Mouse (Mus musculus) limb, embryonic 11.5 days (tissue): ENCODE measurements at regions not wholly inside any gene's neighbourhood (a gene's known extent, or its start where the extent isn't known, plus 50 kb on each side); places are given as distances from the start of the nearest gene placed in this dataset.

Experiments
- ATAC-seq: fragments of 200-750 bp; cut with Nextera tagmentation; 2 replicates; pipeline ENCODE4 v1.8.0; 2017; ENCODE audit warnings: low read depth; ENCODE audit not compliant: insufficient number of reproducible peaks, low FRiP score, low TSS enrichment
- DNase-seq: peaks from one replicate; pipeline ENCODE4 v3.0.0-alpha.2; 2015; ENCODE audit warnings: low spot score
- H3K27ac ChIP-seq: fragments of 300-500 bp; sonication (generic); replicated peaks from 2 replicates; pipeline ENCODE4 v1.5.1; 2014; ENCODE audit warnings: low read depth, mild to moderate bottlenecking, low read length
- H3K27me3 ChIP-seq: fragments of 300-500 bp; sonication (generic); 2 replicates; pipeline ENCODE4 v1.6.1; 2014; ENCODE audit warnings: mild to moderate bottlenecking, low read length, mixed read lengths; ENCODE audit not compliant: control insufficient read depth, insufficient read depth
- H3K36me3 ChIP-seq: fragments of 300-500 bp; sonication (generic); 2 replicates; pipeline ENCODE4 v1.6.1; 2014; ENCODE audit warnings: mild to moderate bottlenecking, low read length, moderate library complexity, mixed read lengths; ENCODE audit not compliant: control insufficient read depth, insufficient read depth
- H3K4me1 ChIP-seq: fragments of 300-500 bp; sonication (generic); 2 replicates; pipeline ENCODE4 v1.6.1; 2014; ENCODE audit warnings: low read length, mixed read lengths; ENCODE audit not compliant: control insufficient read depth, insufficient read depth
- H3K4me2 ChIP-seq: fragments of 300-500 bp; sonication (generic); 2 replicates; pipeline ENCODE4 v1.6.1; 2014; ENCODE audit warnings: low read depth, mild to moderate bottlenecking, moderate library complexity; ENCODE audit not compliant: severe bottlenecking
- H3K4me3 ChIP-seq: fragments of 300-500 bp; sonication (generic); 2 replicates; pipeline ENCODE4 v1.5.1; 2014; ENCODE audit warnings: low read depth, low read length
- H3K9ac ChIP-seq: fragments of 300-500 bp; sonication (generic); 2 replicates; pipeline ENCODE4 v1.6.1; 2014; ENCODE audit warnings: mild to moderate bottlenecking, low read length
- H3K9me3 ChIP-seq: fragments of 300-500 bp; sonication (generic); 2 replicates; pipeline ENCODE4 v1.6.1; 2016; ENCODE audit warnings: low read length; ENCODE audit not compliant: control insufficient read depth
- WGBS: fragments of 180-500 bp; shearing (Covaris S2); extraction: QIAGEN DNeasy Blood & Tissue Kit; methylation state at CpG from one replicate; pipeline ENCODE4 v1.1.7; 2014; 5-methylcytosine and 5-hydroxymethylcytosine counted together

GRCm38 (mm10) chr9:32882819-32883587, 247.0 kb downstream of the Ets1 start:
- Histone ChIP-seq H3K4me2 (no peak overlapping the region), H3K27me3 (no peaks in the 10 kb centered on the region), H3K9ac (no peak overlapping the region), H3K27ac (no peak overlapping the region), H3K36me3 (no peaks in the 10 kb centered on the region), H3K4me1 (peaks cover 4% of the 10 kb centered on the region; the same call in 1 of the 2 replicates), H3K4me3 (no peak overlapping the region), H3K9me3 (no peaks in the 10 kb centered on the region)
- ATAC-seq (no peak), DNase-seq (no peak)
- WGBS, result 85% methylated on average over 7 of the region's 7 CpGs

GRCm38 (mm10) chr9:32886008-32886650, 250.1 kb downstream of the Ets1 start:
- no peak overlapping the region for H3K9ac ChIP-seq
- no peaks in the 10 kb centered on the region for H3K36me3 ChIP-seq
- H3K4me1 ChIP-seq, result peaks cover 4% of the 10 kb centered on the region; the same call in 1 of the 2 replicates
- H3K9me3 ChIP-seq, result no peaks in the 10 kb centered on the region
- 72% methylated on average over 6 of the region's 6 CpGs for WGBS
- DNase-seq (no peak), ATAC-seq (no peak)
- no peaks in the 10 kb centered on the region for H3K27me3 ChIP-seq
- H3K4me3 ChIP-seq, result no peak overlapping the region
- no peak overlapping the region for H3K4me2 ChIP-seq
- 0 out of 2 replicates have a peak overlapping the region, but pooled peaks have one; percentile 18 for H3K27ac ChIP-seq

- 15% methylated on average over 4 of the region's 4 CpGs for WGBS
- Histone ChIP-seq H3K4me1 (no peaks in the 10 kb centered on the region), H3K27ac (no peak overlapping the region), H3K27me3 (no peaks in the 10 kb centered on the region), H3K9me3 (no peaks in the 10 kb centered on the region), H3K9ac (no peak overlapping the region), H3K36me3 (no peaks in the 10 kb centered on the region), H3K4me3 (no peak overlapping the region), H3K4me2 (no peak overlapping the region)
- no peak for DNase-seq
- ATAC-seq, result no peak
Observed at GRCm38 (mm10) chr9:32899801-32900200, 263.8 kb downstream of the Ets1 start.

- WGBS, result 69% methylated on average over 4 of the region's 4 CpGs
- Histone ChIP-seq H3K27ac (no peak overlapping the region), H3K4me1 (no peaks in the 10 kb centered on the region), H3K4me2 (no peak overlapping the region), H3K9ac (no peak overlapping the region), H3K9me3 (no peaks in the 10 kb centered on the region), H3K4me3 (no peak overlapping the region), H3K27me3 (no peaks in the 10 kb centered on the region), H3K36me3 (no peaks in the 10 kb centered on the region)
- DNase-seq (no peak), ATAC-seq (no peak)
Observed at GRCm38 (mm10) chr9:32901287-32901686, 265.3 kb downstream of the Ets1 start.

GRCm38 (mm10) chr9:32906233-32906872, 270.3 kb downstream of the Ets1 start:
- Histone ChIP-seq H3K4me2 (no peak overlapping the region), H3K4me1 (no peaks in the 10 kb centered on the region), H3K9me3 (no peaks in the 10 kb centered on the region), H3K4me3 (no peak overlapping the region), H3K36me3 (no peaks in the 10 kb centered on the region), H3K9ac (no peak overlapping the region), H3K27me3 (no peaks in the 10 kb centered on the region), H3K27ac (no peak overlapping the region)
- no peak for ATAC-seq
- 83% methylated on average over 8 of the region's 8 CpGs for WGBS
- no peak for DNase-seq

- Histone ChIP-seq H3K9me3 (no peaks in the 10 kb centered on the region), H3K4me3 (no peak overlapping the region), H3K27me3 (no peaks in the 10 kb centered on the region), H3K9ac (no peak overlapping the region), H3K4me2 (no peak overlapping the region), H3K4me1 (no peaks in the 10 kb centered on the region), H3K36me3 (no peaks in the 10 kb centered on the region), H3K27ac (no peak overlapping the region)
- ATAC-seq, result no peak
- WGBS, result 72% methylated on average over 7 of the region's 7 CpGs
- no peak for DNase-seq
Observed at GRCm38 (mm10) chr9:32910641-32911040, 274.6 kb downstream of the Ets1 start.

GRCm38 (mm10) chr9:32915633-32916032, 279.6 kb downstream of the Ets1 start:
- Histone ChIP-seq H3K27ac (no peak overlapping the region), H3K9ac (no peak overlapping the region), H3K36me3 (no peaks in the 10 kb centered on the region), H3K4me2 (no peak overlapping the region), H3K9me3 (no peaks in the 10 kb centered on the region), H3K4me3 (no peak overlapping the region), H3K4me1 (no peaks in the 10 kb centered on the region), H3K27me3 (no peaks in the 10 kb centered on the region)
- ATAC-seq, result no peak
- DNase-seq, result no peak
- WGBS, result 84% methylated on average over 3 of the region's 3 CpGs

GRCm38 (mm10) chr9:32916731-32917130, 280.7 kb downstream of the Ets1 start:
- no peak overlapping the region for H3K27ac ChIP-seq
- H3K9me3 ChIP-seq, result no peaks in the 10 kb centered on the region
- no peaks in the 10 kb centered on the region for H3K36me3 ChIP-seq
- DNase-seq (no peak), ATAC-seq (no peak)
- H3K4me2 ChIP-seq, result no peak overlapping the region
- H3K4me1 ChIP-seq, result no peaks in the 10 kb centered on the region
- H3K9ac ChIP-seq, result no peak overlapping the region
- H3K27me3 ChIP-seq, result no peaks in the 10 kb centered on the region
- 91% methylated on average over 3 of the region's 3 CpGs for WGBS
- no peak overlapping the region for H3K4me3 ChIP-seq
